Mouse (Mus musculus): Measurements from ENCODE around the gene Birc7. TPM values are rescaled to one million over a fixed set of nuclear protein-coding genes. Genes with fewer than 3 reads are reported as not detected.

Gene Birc7
- polyA plus RNA-seq (2015; fragmentation: Nextera tagmentation; extraction: Ambion mirVana): 0.09 and 0.27 TPM in 2 replicates

DNA sequence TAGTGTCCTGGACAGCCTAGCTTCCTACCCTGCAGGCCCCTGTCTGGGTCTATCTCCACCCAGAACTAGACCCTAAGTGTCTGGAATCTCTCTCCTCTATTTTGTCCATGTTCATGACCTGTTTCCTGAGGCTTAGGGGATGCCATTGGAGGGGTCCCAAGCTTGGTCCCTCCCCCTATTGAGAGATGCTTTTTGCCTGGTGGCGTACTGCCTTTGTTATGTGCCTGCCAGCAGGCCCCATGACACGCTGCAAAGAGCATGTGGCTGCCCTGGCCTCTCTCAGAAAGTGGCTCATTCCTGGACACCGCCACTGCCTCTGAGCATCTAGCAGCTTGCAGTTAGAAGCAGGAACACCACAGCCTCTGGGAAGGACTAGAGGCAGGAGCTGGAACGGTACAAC lies at the start of gene Birc7:
Birc7 (plus strand) TSS at position 301 of the 400 bp plus-strand sequence.
- Histone ChIP-seq H3K9me3 (replicated peaks; ENCODE audit: control insufficient read depth, low read length) (no peaks in the 10 kb centered on the region), H3K27me3 (ENCODE audit: control insufficient read depth, insufficient read depth, low read length) (no peaks in the 10 kb centered on the region), H3K4me1 (ENCODE audit: control insufficient read depth, insufficient read depth, low read length) (no peaks in the 10 kb centered on the region), H3K9ac (ENCODE audit: low read length) (no peak within 1 kb of the TSS), H3K27ac (ENCODE audit: low read length) (no peak within 1 kb of the TSS), H3K36me3 (ENCODE audit: control insufficient read depth, insufficient read depth) (no peaks in the 10 kb centered on the region), H3K4me3 (ENCODE audit: low read length) (no peak within 1 kb of the TSS), H3K4me2 (ENCODE audit: low read depth, low read length) (no peak within 1 kb of the TSS)
- WGBS: 43% methylated on average over 4 of the region's 4 CpGs
- no peak for ATAC-seq (replicated peaks; ENCODE audit: extremely low read depth, insufficient read depth, low FRiP score)

DNA sequence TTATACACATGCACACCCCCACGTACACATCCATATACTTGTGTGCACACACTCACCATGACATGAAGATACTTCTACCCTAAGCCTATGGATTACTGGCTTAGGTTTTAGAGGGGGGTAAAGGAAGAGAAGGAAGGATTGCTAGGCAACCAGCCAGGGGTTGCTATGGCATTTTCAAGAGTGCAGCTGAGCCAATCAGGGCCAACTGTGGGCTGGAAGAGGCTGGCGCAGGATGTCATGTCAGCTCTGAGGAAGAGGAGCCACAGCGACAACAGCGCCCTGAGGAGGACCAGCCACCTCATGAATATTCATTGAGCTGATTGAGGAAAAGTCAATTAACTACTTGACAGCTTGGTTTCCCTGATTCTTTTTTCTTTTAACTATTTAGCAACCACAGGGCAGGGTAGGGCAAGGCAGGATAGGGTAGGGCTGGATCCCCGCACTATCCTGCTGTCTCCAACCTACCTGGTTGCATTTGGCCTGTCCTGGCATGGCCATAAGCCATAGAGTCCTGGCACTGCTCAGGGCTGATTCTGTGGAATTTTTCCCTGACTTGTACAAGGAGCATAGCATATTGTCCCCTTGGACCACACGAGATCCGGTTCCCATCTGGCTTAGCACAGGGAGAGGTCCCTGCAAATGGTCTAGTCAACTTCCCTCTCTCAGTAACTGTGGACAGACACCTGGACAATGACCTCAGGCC lies 49.3 kb upstream of the Birc7 start:
- no peak overlapping the region for H3K27ac ChIP-seq (ENCODE audit: low read length)
- ATAC-seq (replicated peaks; ENCODE audit: extremely low read depth, insufficient read depth, low FRiP score): no peak
- no peaks in the 10 kb centered on the region for H3K4me1 ChIP-seq (ENCODE audit: control insufficient read depth, insufficient read depth, low read length)
- no peaks in the 10 kb centered on the region for H3K36me3 ChIP-seq (ENCODE audit: control insufficient read depth, insufficient read depth)
- H3K4me2 ChIP-seq (ENCODE audit: low read depth, low read length): no peak overlapping the region
- no peaks in the 10 kb centered on the region for H3K9me3 ChIP-seq (replicated peaks; ENCODE audit: control insufficient read depth, low read length)
- WGBS: 37% methylated on average over 7 of the region's 7 CpGs
- no peak overlapping the region for H3K4me3 ChIP-seq (ENCODE audit: low read length)
- no peaks in the 10 kb centered on the region for H3K27me3 ChIP-seq (ENCODE audit: control insufficient read depth, insufficient read depth, low read length)
- H3K9ac ChIP-seq (ENCODE audit: low read length): no peak overlapping the region

DNA sequence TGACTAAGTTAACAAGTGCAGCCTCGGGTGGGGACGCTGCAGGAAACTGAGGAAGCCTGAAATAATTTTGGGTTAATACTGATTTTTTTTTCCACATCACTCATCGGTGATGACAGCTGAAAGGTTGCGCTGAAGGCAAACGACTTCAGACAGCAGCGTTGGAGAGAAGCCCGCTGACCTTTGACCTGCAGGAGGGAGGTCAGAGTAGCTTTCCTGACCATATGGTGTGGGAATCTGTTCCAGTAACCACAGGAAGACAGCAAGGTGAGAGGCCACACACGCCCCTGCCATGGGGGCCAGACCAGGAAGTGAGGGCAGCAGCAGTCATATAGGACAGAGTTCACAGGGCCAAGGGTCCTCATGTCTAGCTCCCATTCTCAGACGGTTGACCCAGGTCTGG lies 47.5 kb upstream of the Birc7 start:
- Histone ChIP-seq H3K27me3 (ENCODE audit: control insufficient read depth, insufficient read depth, low read length) (peaks cover 10% of the 10 kb centered on the region), H3K36me3 (ENCODE audit: control insufficient read depth, insufficient read depth) (no peaks in the 10 kb centered on the region), H3K4me2 (ENCODE audit: low read depth, low read length) (no peak overlapping the region), H3K4me1 (ENCODE audit: control insufficient read depth, insufficient read depth, low read length) (no peaks in the 10 kb centered on the region), H3K27ac (ENCODE audit: low read length) (no peak overlapping the region), H3K9ac (ENCODE audit: low read length) (no peak overlapping the region), H3K4me3 (ENCODE audit: low read length) (no peak overlapping the region), H3K9me3 (replicated peaks; ENCODE audit: control insufficient read depth, low read length) (no peaks in the 10 kb centered on the region)
- 46% methylated on average over 9 of the region's 9 CpGs for WGBS
- ATAC-seq (replicated peaks; ENCODE audit: extremely low read depth, insufficient read depth, low FRiP score): no peak

DNA sequence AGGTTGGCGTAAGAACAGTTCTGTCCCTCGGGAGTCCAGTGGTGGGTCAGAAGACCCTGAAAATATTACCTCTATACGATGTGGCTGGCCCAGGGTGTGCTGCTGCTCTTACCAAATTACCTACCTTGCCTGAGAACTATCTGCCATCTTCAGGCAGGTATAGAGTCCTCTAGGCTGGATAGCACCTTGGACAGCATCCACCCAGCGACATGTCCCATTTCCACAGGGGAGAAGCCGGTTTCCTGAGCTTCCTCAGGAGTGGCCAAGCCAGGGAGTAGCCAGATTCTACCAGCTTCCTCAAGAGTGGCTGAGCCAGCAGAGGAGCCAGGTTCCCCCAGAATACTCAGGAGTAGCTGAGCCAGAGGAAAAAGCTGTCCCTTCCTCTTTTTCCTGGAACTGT lies 43.6 kb upstream of the Birc7 start:
- H3K27ac ChIP-seq (ENCODE audit: low read length): no peak overlapping the region
- no peaks in the 10 kb centered on the region for H3K36me3 ChIP-seq (ENCODE audit: control insufficient read depth, insufficient read depth)
- WGBS: 45% methylated on average over 5 of the region's 5 CpGs
- peaks cover 48% of the 10 kb centered on the region for H3K27me3 ChIP-seq (ENCODE audit: control insufficient read depth, insufficient read depth, low read length)
- H3K4me1 ChIP-seq (ENCODE audit: control insufficient read depth, insufficient read depth, low read length): no peaks in the 10 kb centered on the region
- no peak overlapping the region for H3K4me3 ChIP-seq (ENCODE audit: low read length)
- no peak overlapping the region for H3K9ac ChIP-seq (ENCODE audit: low read length)
- no peak for ATAC-seq (replicated peaks; ENCODE audit: extremely low read depth, insufficient read depth, low FRiP score)
- H3K4me2 ChIP-seq (ENCODE audit: low read depth, low read length): no peak overlapping the region
- no peaks in the 10 kb centered on the region for H3K9me3 ChIP-seq (replicated peaks; ENCODE audit: control insufficient read depth, low read length)

DNA sequence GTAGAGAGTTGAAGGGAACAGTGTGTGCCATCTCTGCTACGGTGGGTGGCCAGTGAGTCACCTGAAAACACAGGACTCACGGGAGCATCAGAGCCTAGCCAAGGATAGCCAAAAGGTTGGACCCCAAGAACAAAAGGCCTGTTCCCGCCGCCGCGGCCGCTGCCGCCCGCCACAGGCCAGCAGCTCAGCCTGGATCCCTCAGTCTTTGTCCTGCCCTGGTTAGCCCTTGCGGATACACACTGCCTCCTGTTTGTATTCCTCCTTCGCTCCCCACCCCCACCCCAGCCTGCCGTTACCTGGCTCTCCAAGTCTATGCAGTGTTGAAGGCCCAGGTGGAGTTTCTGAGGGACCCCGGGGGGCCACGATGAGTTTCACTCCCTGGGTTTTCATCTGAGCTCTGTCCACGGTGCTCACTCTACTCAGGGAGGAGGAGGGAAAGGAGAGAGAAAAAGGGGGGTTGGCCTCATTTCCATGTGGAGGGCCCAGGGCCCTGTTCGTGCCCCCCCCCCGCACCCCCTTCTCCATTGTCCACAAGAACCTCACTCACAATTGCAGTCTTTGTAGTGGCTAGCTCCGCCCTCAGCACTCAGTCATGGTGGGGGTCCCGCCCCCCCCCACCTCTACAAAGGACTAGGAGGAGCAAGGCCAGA lies 39.4 kb upstream of the Birc7 start:
- 11% methylated on average over 19 of the region's 19 CpGs for WGBS
- Histone ChIP-seq H3K9me3 (replicated peaks; ENCODE audit: control insufficient read depth, low read length) (no peaks in the 10 kb centered on the region), H3K36me3 (ENCODE audit: control insufficient read depth, insufficient read depth) (no peaks in the 10 kb centered on the region), H3K4me1 (ENCODE audit: control insufficient read depth, insufficient read depth, low read length) (peaks cover 15% of the 10 kb centered on the region), H3K9ac (ENCODE audit: low read length) (no peak overlapping the region), H3K27ac (ENCODE audit: low read length) (no peak overlapping the region), H3K4me2 (ENCODE audit: low read depth, low read length) (no peak overlapping the region), H3K4me3 (ENCODE audit: low read length) (no peak overlapping the region), H3K27me3 (ENCODE audit: control insufficient read depth, insufficient read depth, low read length) (peaks cover 89% of the 10 kb centered on the region)
- ATAC-seq (replicated peaks; ENCODE audit: extremely low read depth, insufficient read depth, low FRiP score): no peak

DNA sequence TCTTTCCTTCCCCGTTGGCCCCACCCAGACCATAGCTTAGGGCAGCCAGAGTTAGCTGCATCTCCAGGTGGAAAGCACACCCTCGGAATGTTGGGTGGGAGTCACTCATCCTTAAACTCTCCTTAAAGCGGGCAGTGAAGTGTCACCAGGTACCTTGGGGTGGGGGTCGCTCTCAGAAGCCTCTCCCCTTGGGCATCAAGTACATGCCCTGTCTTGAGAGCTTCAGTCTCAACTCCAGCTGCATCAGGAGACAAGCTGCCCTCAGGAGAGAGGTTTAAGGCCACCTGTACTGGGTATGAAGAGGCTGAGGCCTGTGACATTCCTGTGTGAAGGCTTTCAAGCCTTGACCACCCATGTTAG lies 38.9 kb upstream of the Birc7 start:
- peaks cover 94% of the 10 kb centered on the region for H3K27me3 ChIP-seq (ENCODE audit: control insufficient read depth, insufficient read depth, low read length)
- peaks cover 18% of the 10 kb centered on the region for H3K4me1 ChIP-seq (ENCODE audit: control insufficient read depth, insufficient read depth, low read length)
- no peaks in the 10 kb centered on the region for H3K9me3 ChIP-seq (replicated peaks; ENCODE audit: control insufficient read depth, low read length)
- no peak overlapping the region for H3K4me3 ChIP-seq (ENCODE audit: low read length)
- no peaks in the 10 kb centered on the region for H3K36me3 ChIP-seq (ENCODE audit: control insufficient read depth, insufficient read depth)
- H3K4me2 ChIP-seq (ENCODE audit: low read depth, low read length): no peak overlapping the region
- no peak for ATAC-seq (replicated peaks; ENCODE audit: extremely low read depth, insufficient read depth, low FRiP score)
- H3K9ac ChIP-seq (ENCODE audit: low read length): no peak overlapping the region
- WGBS: 21% methylated on average over 4 of the region's 4 CpGs
- H3K27ac ChIP-seq (ENCODE audit: low read length): no peak overlapping the region

DNA sequence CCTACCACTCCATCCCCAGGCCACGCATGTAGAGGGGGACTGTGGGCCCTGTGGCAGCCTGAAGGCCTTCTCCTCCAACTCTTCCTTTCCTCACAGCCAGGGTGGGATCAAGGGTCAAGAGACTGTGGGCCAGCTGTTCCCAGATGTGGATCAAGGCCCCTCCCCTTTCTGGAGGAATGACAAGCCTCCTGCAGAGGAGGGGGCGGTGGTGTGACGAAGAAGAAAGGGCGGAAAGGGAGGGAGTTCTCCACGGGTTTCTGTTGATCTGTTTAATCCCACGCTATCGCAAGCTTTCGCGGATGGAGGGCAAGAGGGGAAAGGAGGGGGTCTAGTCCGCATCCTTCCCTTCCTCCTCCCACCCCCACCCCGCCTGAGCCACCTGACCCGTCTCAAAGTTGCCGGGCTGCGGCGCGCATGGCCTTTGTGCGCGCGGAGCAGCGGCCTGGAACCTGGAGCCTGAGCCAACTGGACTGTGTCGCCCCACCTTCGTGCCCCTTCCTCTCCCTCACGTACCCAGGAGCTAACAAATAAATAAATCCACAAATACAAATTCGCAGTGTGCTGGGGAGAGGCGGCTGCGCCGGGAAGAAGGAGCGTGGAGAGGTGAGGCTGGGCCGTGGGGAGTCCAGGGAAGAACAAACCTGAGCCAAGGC lies 38.3 kb upstream of the Birc7 start:
- Histone ChIP-seq H3K27me3 (ENCODE audit: control insufficient read depth, insufficient read depth, low read length) (peaks cover 97% of the 10 kb centered on the region), H3K9ac (ENCODE audit: low read length) (no peak overlapping the region), H3K36me3 (ENCODE audit: control insufficient read depth, insufficient read depth) (no peaks in the 10 kb centered on the region), H3K9me3 (replicated peaks; ENCODE audit: control insufficient read depth, low read length) (no peaks in the 10 kb centered on the region), H3K27ac (ENCODE audit: low read length) (no peak overlapping the region), H3K4me1 (ENCODE audit: control insufficient read depth, insufficient read depth, low read length) (peaks cover 18% of the 10 kb centered on the region), H3K4me2 (ENCODE audit: low read depth, low read length) (no peak overlapping the region), H3K4me3 (ENCODE audit: low read length) (no peak overlapping the region)
- no peak for ATAC-seq (replicated peaks; ENCODE audit: extremely low read depth, insufficient read depth, low FRiP score)
- 1% methylated on average over 29 of the region's 29 CpGs for WGBS

DNA sequence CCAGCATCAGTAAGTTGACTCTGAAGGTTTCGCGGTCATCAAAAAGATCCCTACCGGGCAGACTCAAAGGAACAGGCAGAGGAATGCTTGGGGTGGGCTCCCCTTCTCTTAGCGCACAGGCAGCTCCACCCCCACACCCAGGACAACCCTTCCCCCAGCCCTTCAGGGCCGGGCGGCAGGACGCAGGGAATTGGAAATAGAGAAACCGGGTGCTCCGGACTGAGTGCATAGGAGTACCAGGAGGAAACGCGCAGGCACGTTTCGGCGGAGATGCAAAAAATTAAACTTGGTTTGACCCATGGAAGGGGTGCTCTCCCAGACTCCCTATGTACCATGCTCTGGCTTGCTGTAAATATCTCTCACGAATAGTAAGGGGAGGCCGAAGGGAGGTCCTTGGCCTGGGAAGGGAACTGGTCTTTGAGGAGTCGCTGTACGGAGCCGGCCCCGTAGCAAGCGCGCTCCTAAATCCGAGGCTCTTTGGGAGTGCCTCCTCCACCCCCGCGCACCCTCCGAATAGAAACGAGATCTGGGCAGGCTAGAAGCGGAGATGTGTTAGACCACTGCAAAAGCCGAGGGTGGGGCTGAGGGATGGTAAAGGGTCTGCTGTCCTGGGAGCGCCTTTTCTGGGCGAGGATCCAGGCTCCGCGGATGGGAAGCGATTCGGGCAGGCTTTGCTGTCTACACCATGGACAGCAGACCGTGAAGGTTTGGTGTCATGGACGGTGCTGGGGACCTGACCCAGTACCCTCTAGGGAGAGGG lies 37.6 kb upstream of the Birc7 start:
- no peak overlapping the region for H3K4me2 ChIP-seq (ENCODE audit: low read depth, low read length)
- WGBS: 2% methylated on average over 37 of the region's 37 CpGs
- H3K9me3 ChIP-seq (replicated peaks; ENCODE audit: control insufficient read depth, low read length): no peaks in the 10 kb centered on the region
- no peak overlapping the region for H3K4me3 ChIP-seq (ENCODE audit: low read length)
- peaks cover 18% of the 10 kb centered on the region for H3K4me1 ChIP-seq (ENCODE audit: control insufficient read depth, insufficient read depth, low read length)
- H3K9ac ChIP-seq (ENCODE audit: low read length): no peak overlapping the region
- H3K27me3 ChIP-seq (ENCODE audit: control insufficient read depth, insufficient read depth, low read length): peaks cover 98% of the 10 kb centered on the region
- no peak for ATAC-seq (replicated peaks; ENCODE audit: extremely low read depth, insufficient read depth, low FRiP score)
- no peak overlapping the region for H3K27ac ChIP-seq (ENCODE audit: low read length)
- H3K36me3 ChIP-seq (ENCODE audit: control insufficient read depth, insufficient read depth): no peaks in the 10 kb centered on the region

Measured in heart, embryonic 16.5 days (tissue).